Mouse (Mus musculus) CH12.LX (cell line): ENCODE measurements around the gene Gm17349. TPM values are rescaled to one million over a fixed set of nuclear protein-coding genes. Genes with fewer than 3 reads are reported as not detected.

ENCODE experiments used
- DNase-seq: peaks from one replicate; pipeline ENCODE4 v3.0.0-alpha.2; 2013; ENCODE audit errors: extremely low read depth
- H3K27ac ChIP-seq: 2 replicates; pipeline ENCODE4 v1.5.1; 2012; ENCODE audit warnings: low read depth, mild to moderate bottlenecking, control low read depth, moderate library complexity; ENCODE audit not compliant: insufficient read depth
- H3K27me3 ChIP-seq: replicated peaks from 2 replicates; pipeline ENCODE3; 2012; ENCODE audit warnings: inconsistent platforms
- H3K36me3 ChIP-seq, 2 experiments: replicated peaks in 1 of 2; 2 replicates each; pipeline versions ENCODE3 to v1.6.1; 2012; ENCODE audit warnings: inconsistent platforms in 1 of 2, low read length in 1 of 2, mild to moderate bottlenecking in 1 of 2, mixed read lengths in 1 of 2, moderate library complexity in 1 of 2; ENCODE audit not compliant: control insufficient read depth in 1 of 2, insufficient read depth in 1 of 2
- H3K4me1 ChIP-seq, 2 experiments: 2 replicates each; pipeline ENCODE4 v1.6.1; 2012; ENCODE audit warnings: inconsistent platforms in 1 of 2, moderate library complexity in 1 of 2; ENCODE audit not compliant: insufficient read depth in 2 of 2, control insufficient read depth in 1 of 2
- H3K4me2 ChIP-seq: 2 replicates; pipeline ENCODE4 v1.6.1; 2012; ENCODE audit warnings: low read depth, mild to moderate bottlenecking, control low read depth; ENCODE audit not compliant: poor library complexity, insufficient read depth, severe bottlenecking
- H3K4me3 ChIP-seq, 3 experiments: fragments of 150-350 bp in 1 of 3; sonication (generic) in 1 of 3; replicated peaks in 1 of 3; 2 replicates each; pipeline versions ENCODE3 to v1.5.1; 2011 to 2012; ENCODE audit warnings: low read depth in 2 of 3, low read length in 2 of 3, mild to moderate bottlenecking in 2 of 3, moderate library complexity in 2 of 3, control low read depth in 1 of 3, improper control_type of control experiment in 1 of 3, inconsistent platforms in 1 of 3, mixed read lengths in 1 of 3; ENCODE audit not compliant: poor library complexity in 1 of 3
- H3K79me2 ChIP-seq: replicated peaks from 2 replicates; pipeline ENCODE4 v1.6.1; 2012; ENCODE audit warnings: mild to moderate bottlenecking, moderate library complexity; ENCODE audit not compliant: control insufficient read depth, poor library complexity, insufficient read depth, severe bottlenecking; ENCODE audit errors: extremely low read depth
- H3K9ac ChIP-seq: 2 replicates; pipeline ENCODE4 v1.6.1; 2012; ENCODE audit warnings: low read depth, mild to moderate bottlenecking, control low read depth, moderate library complexity; ENCODE audit not compliant: insufficient read depth
- H3K9me3 ChIP-seq: replicated peaks from 2 replicates; pipeline ENCODE3; 2012; ENCODE audit warnings: low read length, inconsistent platforms, mixed read lengths
- BHLHE40 ChIP-seq: IDR thresholded peaks from 2 replicates; pipeline ENCODE4 v1.6.1; 2011; ENCODE audit warnings: mild to moderate bottlenecking, low read depth, low read length, improper control_type of control experiment
- CHD1 ChIP-seq: IDR thresholded peaks from 2 replicates; pipeline ENCODE4 v1.6.1; 2012; ENCODE audit warnings: low read depth, low read length, improper control_type of control experiment, inconsistent platforms
- CHD2 ChIP-seq: IDR thresholded peaks from 2 replicates; pipeline ENCODE4 v1.6.1; 2011; ENCODE audit warnings: low read length, improper control_type of control experiment
- E2F4 ChIP-seq: IDR thresholded peaks from 2 replicates; pipeline ENCODE4 v1.6.1; 2011; ENCODE audit warnings: low read depth, low read length, improper control_type of control experiment; ENCODE audit not compliant: insufficient replicate concordance
- EP300 ChIP-seq: IDR thresholded peaks from 2 replicates; pipeline ENCODE4 v1.6.1; 2011; ENCODE audit warnings: low read length, improper control_type of control experiment
- GABPA ChIP-seq: IDR thresholded peaks from 2 replicates; pipeline ENCODE4 v1.6.1; 2012; ENCODE audit warnings: low read depth, low read length, improper control_type of control experiment, inconsistent platforms; ENCODE audit not compliant: insufficient replicate concordance
- HCFC1 ChIP-seq: IDR thresholded peaks from 2 replicates; pipeline ENCODE4 v1.6.1; 2012; ENCODE audit warnings: low read depth, mild to moderate bottlenecking, inconsistent platforms, low read length, improper control_type of control experiment
- IRF4 ChIP-seq: IDR thresholded peaks from 2 replicates; pipeline ENCODE4 v1.6.1; 2014; ENCODE audit warnings: low read depth, mild to moderate bottlenecking, inconsistent platforms, low read length, improper control_type of control experiment
- JUN ChIP-seq: IDR thresholded peaks from 2 replicates; pipeline ENCODE4 v1.6.1; 2011; ENCODE audit warnings: low read depth, mild to moderate bottlenecking, low read length, improper control_type of control experiment, moderate library complexity; ENCODE audit not compliant: insufficient read depth
- JUND ChIP-seq: conservative IDR thresholded peaks from 2 replicates; pipeline ENCODE4 v1.6.1; 2011; ENCODE audit warnings: low read depth, low read length, improper control_type of control experiment
- MAFK ChIP-seq: IDR thresholded peaks from 2 replicates; pipeline ENCODE4 v1.6.1; 2011; ENCODE audit warnings: low read length, improper control_type of control experiment; ENCODE audit not compliant: insufficient replicate concordance
- MAX ChIP-seq: IDR thresholded peaks from 2 replicates; pipeline ENCODE4 v1.6.1; 2011; ENCODE audit warnings: low read length, improper control_type of control experiment
- MXI1 ChIP-seq: IDR thresholded peaks from 2 replicates; pipeline ENCODE4 v1.6.1; 2011; ENCODE audit warnings: mild to moderate bottlenecking, low read depth, low read length, improper control_type of control experiment
- POLR2A ChIP-seq: IDR thresholded peaks from 2 replicates; pipeline ENCODE4 v1.6.1; 2011; ENCODE audit warnings: low read depth, mild to moderate bottlenecking, improper control_type of control experiment, low read length
- RAD21 ChIP-seq: IDR thresholded peaks from 2 replicates; pipeline ENCODE4 v1.6.1; 2011; ENCODE audit warnings: low read depth, mild to moderate bottlenecking, low read length, improper control_type of control experiment, moderate library complexity
- RCOR1 ChIP-seq: conservative IDR thresholded peaks from 2 replicates; pipeline ENCODE4 v1.6.1; 2012; ENCODE audit warnings: low read depth, mild to moderate bottlenecking, inconsistent platforms, low read length, improper control_type of control experiment
- TCF12 ChIP-seq: IDR thresholded peaks from 2 replicates; pipeline ENCODE4 v1.6.1; 2014; ENCODE audit warnings: low read depth, mild to moderate bottlenecking, inconsistent platforms, low read length, improper control_type of control experiment
- UBTF ChIP-seq: IDR thresholded peaks from 2 replicates; pipeline ENCODE4 v1.6.1; 2012; ENCODE audit warnings: low read depth, mild to moderate bottlenecking, inconsistent platforms, low read length, improper control_type of control experiment, moderate library complexity
- USF2 ChIP-seq: conservative IDR thresholded peaks from 2 replicates; pipeline ENCODE4 v1.6.1; 2011; ENCODE audit warnings: low read depth, low read length, improper control_type of control experiment
- ZKSCAN1 ChIP-seq: IDR thresholded peaks from 2 replicates; pipeline ENCODE4 v1.6.1; 2012; ENCODE audit warnings: low read depth, inconsistent platforms, low read length, improper control_type of control experiment, borderline replicate concordance
- dilution Hi-C: fragments of 300-500 bp; cut with MboI; formaldehyde crosslinking; loops from 2 replicates; pipeline ENCODE4 v1.14.3; 2020; ENCODE audit warnings: low sequenced_read_pairs; ENCODE audit not compliant: extremely low pct_unique_long_range_greater_than_20kb, extremely low pct_ligation_motif_present
- in situ Hi-C: fragments of 300-500 bp; cut with MboI; formaldehyde crosslinking; loops from 3 replicates; pipeline ENCODE4 v1.14.3; 2019; ENCODE audit warnings: low sequenced_read_pairs, low pct_ligation_motif_present, low pct_unique_long_range_greater_than_20kb, mixed read lengths
- polyA plus RNA-seq: library from polyadenylated mRNA; unstranded; fragments of >175 nt; gene quantifications from 2 replicates; pipeline ENCODE4 v1.2.1, GENCODE M21; 2012; ENCODE audit warnings: low read depth; ENCODE audit not compliant: insufficient read length
- total RNA-seq, 2 experiments: library from RNA; depleted of rRNA; stranded (reverse); fragments of 300-350 nt in 1 of 2; fragments of >200 nt in 1 of 2; gene quantifications; 2 replicates each; pipeline ENCODE4 v1.2.3; 2012 to 2014

Gm17349 gene
- total and polyA plus RNA-seq, 3 experiments = 2.1 TPM; not detected in 2

DNA sequence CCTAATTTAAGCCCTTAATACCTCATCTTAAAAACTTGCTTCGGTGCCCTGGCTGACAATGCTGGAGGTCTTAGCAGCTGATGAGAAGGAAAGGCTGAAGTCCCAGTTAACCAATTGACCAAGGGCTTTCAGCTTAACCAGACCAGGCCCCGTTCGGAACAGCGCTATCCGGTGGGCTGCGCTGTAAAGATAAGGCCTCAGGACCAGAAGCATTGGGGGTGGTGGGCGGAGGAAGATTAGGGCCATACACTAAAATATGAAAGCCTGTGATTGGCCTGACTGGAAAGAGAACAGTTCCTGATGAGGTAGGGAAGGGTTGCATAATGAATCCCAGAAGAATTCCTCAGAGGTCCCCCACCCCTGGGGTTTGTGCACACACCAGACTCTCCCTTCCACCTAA, 42.9 kb downstream of the Gm17349 start:
- DNase-seq = no peak
- peaks cover 41% of the 10 kb centered on the region for H3K27me3 ChIP-seq
- no peak overlapping the region for H3K27ac ChIP-seq

DNA sequence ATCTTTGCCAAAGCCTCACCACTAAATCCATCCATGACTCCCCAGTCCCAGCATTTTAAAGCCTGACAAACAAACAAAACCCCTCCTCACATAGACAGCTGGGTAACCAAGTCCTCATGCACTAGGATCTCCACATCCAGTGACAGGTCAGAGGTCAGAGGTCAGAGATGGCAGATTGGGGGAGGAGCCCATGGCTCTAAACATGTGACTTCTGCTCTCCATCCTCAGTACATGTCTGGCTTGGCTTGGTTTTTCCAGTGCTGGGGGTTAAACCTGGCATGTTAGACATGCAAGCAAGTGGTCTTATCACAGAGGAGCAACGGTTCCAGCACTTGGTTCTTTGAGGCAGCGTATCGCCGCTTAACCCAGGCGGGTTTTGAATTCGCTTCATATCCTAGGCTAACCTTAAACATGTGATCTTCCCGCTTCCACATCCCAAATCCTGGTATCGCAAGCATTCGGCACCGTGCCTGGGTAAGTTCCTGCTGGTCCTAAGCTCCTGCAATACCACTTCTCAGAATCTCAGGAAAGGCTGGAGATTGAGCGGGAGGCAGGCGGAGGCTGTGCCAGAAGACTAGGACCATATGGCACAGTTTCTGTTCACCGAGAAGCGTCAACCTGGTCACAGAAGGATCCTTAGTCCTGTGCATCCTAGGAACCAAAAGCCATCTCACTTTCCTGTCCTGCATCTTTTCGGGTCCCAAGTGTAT, 44.0 kb downstream of the Gm17349 start:
- no peaks in the 10 kb centered on the region for H3K79me2 ChIP-seq
- H3K4me3 ChIP-seq = no peak overlapping the region
- H3K9me3 ChIP-seq = no peaks in the 10 kb centered on the region
- no peak for DNase-seq
- H3K27me3 ChIP-seq = peaks cover 43% of the 10 kb centered on the region
- peaks cover 0 to 4% of the 10 kb centered on the region in 2 experiments; a peak in 2 of 4 replicates for H3K4me1 ChIP-seq
- dilution Hi-C loops = no loop called here
- TF ChIP-seq MAFK (no peak), GABPA (no peak), HCFC1 (no peak), UBTF (no peak), CHD2 (no peak), IRF4 (no peak)
- H3K27ac ChIP-seq = no peak overlapping the region
- H3K4me2 ChIP-seq = no peak overlapping the region
- no peaks in the 10 kb centered on the region for H3K36me3 ChIP-seq
- in situ Hi-C loops = no loop called here
- no peak overlapping the region for H3K9ac ChIP-seq

More for the DNA sequence above, 42.9 kb downstream of the Gm17349 start:
- H3K4me1 ChIP-seq = peaks cover 0 to 4% of the 10 kb centered on the region in 2 experiments; a peak in 2 of 4 replicates
- no peak overlapping the region for H3K4me2 ChIP-seq
- TF ChIP-seq CHD1 (no peak), EP300 (no peak), GABPA (no peak), MXI1 (no peak), USF2 (no peak), JUND (no peak), ZKSCAN1 (no peak), RCOR1 (no peak), RAD21 (no peak), MAX (no peak), JUN (no peak), E2F4 (no peak), BHLHE40 (no peak), POLR2A (no peak), TCF12 (no peak)
- H3K4me3 ChIP-seq = no peak overlapping the region
- in situ Hi-C loops = no loop called here
- dilution Hi-C loops = no loop called here
- no peak overlapping the region for H3K9ac ChIP-seq
- H3K36me3 ChIP-seq = no peaks in the 10 kb centered on the region
- peaks cover 2% of the 10 kb centered on the region for H3K9me3 ChIP-seq
- H3K79me2 ChIP-seq = no peaks in the 10 kb centered on the region
